Mouse (Mus musculus): Measurements from ENCODE around the gene Chd6.

DNA sequence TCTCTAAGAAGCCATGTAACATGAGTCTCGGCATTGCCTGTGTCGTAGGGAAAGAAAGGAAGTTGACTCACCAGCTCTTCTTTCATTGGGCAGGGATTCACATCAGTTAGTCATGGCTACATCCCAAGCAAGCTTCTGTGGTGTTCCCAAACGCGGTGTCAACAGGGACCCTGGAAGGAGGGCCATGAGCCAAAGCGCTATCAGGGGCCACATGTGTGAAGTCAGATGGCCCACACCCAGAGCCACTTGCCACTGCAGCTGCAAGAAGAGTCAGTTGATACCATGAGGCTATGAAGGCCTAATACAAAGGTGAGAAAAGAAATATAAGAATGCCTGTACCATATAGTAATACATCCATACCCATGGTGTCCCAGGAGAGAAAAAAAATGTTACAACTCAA is 3.1 kb upstream of the Chd6 start:
- TF ChIP-seq GATA1 (IDR thresholded peaks at IDR 0.05; ENCODE audit: low read length) (no peak), TAL1 (IDR thresholded peaks at IDR 0.05; ENCODE audit: low read length) (no peak)

Measured in erythroblast, embryonic 14.5 days (primary cell).